Mouse (Mus musculus) lung, postnatal 14 days (tissue): Measurements from ENCODE around the gene Zfp652.
"Not testable (repeated sequence)": the region's sequence is repeated elsewhere in the genome, so short reads cannot be mapped to it uniquely, and the experiment has no call there.

ENCODE experiments used
- DNase-seq: peaks from one replicate; pipeline ENCODE4 v3.0.0; 2021

Zfp652 gene

DNA sequence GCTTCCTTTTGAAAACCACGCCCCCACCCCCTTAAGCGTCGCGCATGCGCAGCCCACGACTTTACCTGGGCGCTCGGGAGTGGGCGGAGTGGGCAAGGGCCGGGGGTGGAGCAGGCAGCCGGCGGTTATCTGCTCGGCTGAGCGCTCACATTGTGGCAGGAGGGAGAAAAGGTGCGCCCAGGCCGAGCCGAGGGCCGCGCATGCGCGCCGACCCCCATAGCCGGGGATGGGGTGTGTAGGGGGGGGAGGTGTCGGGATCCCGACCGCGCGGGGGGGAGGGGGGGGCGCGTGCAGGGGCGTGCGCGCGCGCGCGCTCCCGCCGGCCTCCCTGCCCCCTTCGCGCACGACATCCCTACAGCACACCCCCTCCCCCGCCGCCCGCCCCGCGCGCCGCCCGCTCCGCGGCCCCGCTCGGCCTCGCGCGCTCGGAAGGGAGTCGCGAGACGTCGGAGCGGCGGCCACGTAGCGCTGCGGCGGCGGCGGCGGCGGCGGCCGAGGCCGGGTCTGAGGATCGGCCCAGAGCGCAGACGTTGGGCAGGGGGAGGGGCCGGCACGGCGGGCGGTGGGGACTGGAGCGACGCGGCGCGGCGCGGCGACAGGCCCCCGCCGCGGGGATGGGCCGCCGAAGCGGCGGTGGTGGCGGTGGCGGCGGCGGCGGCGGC, at the start of gene Zfp652:
Zfp652 (plus strand) TSS at position 111 of the 662 bp plus-strand sequence.
- peak; percentile 88 for DNase-seq

DNA sequence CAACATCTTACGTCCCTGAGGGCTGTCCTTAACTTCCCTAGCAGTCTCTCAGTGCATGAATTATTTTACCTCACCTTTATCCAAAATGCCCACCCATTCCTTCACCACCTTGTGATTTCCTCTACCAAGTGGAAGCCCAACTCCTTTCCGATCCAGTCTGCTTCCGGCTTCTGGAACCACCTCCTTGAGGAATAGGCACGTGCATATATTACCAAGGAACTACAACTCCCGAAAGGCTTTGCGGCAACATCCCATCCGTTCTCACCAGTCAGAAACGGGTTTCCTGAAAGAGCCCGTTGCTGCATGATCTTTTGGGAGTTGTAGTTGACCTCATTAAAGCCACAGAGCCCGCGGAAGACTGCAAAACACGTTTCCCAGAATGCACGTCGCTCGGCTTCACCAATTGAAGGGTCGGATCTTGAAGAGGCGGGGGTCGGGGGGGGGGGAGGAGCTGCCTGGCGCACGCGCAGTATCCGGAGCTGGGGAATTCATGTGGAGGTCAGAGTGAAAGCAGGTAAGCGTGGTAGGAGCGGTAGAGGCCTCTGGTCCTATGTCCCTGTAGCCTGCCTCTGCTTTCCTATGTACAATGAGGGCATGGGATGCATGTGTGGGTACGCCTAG, 45.8 kb upstream of the Zfp652 start, which contains the start of gene Phb:
Phb (plus strand) TSS at position 429 of the 621 bp plus-strand sequence.
- DNase-seq = peak; percentile 93

DNA sequence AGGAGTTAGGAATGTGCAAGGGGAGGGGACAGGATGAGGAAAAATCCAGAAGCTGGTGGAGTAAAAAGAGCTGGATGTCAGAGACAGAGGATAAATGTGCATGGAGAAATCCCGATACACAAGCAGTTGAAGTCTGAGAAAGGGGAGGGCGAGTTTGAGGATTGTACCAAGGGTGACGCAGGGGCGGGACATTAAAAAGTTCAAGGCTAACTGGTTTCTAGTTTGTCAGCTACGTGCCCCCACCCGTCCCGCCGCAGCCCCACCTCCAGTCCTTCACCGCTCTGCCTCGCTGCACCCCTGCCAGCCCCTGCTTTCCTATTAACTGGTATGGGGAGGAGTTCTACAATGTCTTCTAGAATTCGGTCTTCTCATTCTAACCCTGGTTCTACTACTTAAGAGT, 45.3 kb upstream of the Zfp652 start:
- DNase-seq = no peak

DNA sequence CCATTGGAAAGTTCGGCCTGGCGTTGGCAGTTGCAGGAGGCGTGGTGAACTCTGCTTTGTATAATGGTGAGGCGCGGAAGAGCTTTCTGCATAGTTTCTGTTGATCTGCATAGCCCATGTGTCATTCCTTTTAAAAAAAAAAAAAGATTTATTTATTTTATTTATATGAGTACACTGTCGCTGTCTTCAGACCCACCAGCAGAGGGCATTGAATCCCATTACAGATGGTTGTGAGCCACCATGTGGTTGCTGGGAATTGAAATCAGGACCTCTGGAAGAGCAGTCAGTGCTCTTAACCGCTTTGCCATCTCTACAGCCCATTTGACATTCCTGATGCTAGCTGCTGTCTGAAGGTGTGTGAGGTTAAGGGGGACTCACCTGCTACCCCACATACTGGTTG, 44.4 kb upstream of the Zfp652 start:
- DNase-seq = not testable (repeated sequence)

DNA sequence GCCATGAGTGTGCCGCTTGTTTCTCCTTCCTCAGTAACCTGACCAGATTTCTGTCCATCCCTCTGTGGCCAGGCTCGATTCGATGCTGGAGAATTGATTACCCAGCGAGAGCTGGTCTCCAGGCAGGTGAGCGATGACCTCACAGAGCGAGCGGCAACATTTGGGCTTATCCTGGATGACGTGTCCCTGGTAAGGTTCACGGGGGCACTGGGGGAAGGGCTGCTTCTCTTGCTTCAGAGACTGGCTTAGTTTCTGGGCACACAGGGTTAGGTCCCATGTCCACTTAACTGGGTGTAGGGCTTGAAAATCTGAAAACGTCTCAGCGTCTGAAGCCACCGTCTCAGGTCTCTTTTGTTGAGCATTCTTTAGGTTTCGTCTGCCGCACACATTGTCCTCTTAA, 37.0 kb upstream of the Zfp652 start:
- no peak for DNase-seq

DNA sequence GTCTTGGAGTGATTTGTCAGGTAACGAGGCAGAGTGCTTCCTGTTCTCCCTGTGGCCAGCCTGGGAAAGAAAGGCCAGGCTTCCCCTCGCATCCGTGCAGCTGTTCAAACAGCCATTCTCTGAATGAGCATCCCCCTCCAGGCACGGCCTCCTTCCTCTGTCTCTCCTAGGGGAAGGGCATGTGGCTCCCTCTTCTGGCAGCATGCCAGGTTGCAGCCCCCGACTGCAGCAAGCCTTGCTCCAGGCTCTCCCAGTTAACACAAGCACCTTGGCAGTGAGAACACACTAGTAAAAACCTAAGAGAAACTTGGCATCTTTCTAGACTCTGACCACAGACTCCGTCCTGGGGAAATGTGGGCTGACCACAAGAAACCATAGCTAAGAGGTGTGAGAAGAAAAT, 36.2 kb upstream of the Zfp652 start:
- DNase-seq = peak; percentile 58

DNA sequence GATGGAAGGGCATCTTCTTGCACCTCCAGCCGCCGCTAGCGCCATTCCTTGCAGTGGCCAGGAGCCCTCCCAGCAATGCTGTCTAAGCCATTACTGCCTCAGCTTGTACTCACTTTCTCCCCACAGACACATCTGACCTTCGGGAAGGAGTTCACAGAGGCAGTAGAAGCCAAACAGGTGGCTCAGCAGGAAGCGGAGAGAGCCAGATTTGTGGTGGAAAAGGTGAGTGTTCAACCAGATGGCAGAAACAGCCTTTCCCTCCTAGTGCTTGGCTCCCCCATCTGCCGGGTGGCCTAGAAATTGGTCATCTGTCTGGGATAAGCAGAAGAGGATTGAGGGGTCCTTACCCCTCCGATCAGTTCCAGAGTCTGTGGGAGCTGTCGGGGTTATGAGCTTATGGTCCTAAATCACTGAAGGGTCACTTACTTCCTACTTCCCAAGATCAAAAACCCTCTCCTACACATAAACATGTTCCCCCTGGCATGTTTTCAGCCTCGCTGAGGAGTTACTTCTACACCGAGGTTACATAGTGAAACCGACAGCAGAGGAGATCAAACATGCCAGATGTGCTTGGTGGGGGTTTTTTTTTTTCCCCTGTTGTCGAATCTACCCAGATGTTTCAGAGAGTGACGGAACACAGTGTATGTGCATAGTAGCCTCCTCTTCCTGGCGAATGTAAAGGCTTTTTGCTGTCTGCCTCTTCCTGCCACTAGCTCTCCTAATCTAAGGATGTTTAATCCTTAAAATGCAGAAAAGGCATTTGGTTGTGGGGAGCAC, 34.4 kb upstream of the Zfp652 start:
- no peak for DNase-seq

DNA sequence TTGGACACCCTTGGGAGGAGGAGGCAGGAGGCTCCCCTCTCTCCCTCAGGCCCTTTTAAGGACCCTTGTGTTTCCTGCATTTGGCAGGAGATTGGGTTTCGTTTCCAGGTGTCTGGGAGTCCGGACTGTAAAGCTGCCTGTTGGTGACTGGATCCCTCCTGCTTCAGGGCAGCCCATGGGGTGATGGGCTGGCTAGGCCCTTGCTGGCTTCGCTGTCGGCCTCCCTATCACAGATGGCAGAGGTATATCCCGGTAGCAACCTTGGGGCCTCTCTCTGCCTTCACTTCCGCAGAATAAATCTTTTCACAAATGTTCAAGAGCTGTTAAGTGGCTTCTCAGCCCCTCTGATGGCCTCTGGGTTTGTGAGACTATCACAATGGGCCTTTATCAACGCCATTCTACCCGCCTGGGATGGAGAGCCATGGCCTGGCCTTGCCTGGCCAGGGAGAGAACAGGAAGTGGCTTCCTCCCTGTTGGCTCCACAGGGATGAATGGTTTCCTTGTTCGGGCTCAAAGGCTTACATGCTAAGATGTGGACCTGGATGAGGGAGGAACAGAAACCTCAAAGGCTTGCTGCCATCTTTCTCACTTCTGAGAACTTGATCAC, 30.4 kb upstream of the Zfp652 start:
- no peak for DNase-seq

DNA sequence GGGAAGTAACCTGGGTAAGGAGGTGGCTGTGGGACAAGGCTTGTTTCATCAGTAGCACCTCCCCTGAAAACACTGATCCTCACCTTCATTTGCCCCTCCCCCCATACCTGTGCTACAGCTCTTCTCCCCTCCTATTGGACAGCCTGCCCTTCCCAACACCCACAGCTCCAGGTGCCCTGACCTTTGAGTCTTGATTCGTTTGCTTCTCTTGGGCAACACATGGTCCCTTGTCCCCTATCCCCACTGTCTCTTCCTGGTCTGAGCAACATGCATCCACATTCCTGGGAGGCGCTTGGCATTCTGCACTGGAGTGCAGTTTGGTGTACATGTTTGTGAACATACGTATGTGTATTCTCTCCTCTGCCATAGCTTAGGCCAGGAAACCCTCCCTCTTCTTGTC, 29.5 kb upstream of the Zfp652 start:
- no peak for DNase-seq

DNA sequence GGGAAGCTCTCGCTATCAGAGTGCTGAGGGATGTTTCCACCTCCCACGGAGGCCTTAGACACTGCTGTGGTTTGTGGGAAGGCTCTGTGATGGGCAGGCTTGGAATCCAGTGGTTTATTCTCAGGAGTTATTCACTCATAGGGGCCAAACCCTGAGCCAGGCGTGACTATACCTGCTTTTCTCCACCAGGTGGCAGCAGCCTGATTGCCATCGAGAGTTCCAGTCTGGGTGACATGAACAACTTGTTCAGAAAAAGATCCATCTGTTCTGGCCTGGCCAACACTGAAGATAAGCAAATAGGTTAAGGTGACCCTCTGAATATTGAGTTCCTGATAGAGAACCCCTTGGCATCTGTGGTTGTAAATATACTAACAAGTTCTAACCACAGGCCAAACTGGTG, 26.4 kb upstream of the Zfp652 start:
- peak; percentile 83 for DNase-seq

DNA sequence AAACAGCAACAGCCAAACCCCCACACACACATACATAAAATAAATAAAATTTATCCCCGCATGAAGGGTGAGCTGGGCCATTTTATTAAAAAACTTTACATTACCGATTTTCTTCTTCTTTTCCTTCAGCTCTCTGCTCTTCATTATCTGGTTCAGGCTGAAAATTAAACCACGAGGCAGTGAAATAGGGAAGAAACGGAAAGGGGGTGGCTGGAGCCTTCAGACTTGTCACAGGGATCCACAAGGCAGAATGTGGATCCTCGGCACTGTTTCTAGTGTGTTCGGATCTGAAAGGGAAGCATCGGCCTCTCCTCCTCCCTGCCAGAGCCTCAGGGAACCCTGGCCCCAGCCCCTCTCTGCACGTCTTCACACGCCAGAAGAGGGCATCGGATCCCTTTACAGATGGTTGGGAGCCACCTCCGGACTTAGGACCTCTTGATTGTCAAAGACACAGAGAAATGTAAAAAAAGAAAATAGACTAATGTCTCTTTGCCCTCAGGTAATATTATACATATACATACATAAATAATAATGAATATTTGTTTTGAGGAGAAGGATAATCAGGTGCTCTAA, 25.3 kb upstream of the Zfp652 start:
- DNase-seq = no peak

DNA sequence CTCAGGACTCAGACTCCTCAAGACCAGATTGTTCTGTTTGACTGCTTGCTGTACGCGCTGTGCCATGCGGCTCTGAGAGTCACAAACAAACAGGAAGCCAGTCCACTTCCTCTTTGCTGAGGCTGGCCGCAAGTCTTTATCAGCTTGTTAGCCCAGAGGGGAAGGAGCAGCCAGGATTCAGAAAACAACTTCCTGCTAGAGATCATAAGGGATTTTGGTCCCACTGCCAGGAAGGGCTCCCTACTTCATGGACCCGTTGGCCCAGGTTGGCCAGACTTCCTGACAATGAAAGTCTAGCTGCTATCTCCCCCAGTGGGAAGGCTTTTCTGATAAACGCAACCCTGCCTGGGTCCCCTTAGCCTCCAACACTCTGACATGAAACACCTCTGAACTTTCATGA, 24.0 kb upstream of the Zfp652 start:
- DNase-seq = peak; percentile 57

DNA sequence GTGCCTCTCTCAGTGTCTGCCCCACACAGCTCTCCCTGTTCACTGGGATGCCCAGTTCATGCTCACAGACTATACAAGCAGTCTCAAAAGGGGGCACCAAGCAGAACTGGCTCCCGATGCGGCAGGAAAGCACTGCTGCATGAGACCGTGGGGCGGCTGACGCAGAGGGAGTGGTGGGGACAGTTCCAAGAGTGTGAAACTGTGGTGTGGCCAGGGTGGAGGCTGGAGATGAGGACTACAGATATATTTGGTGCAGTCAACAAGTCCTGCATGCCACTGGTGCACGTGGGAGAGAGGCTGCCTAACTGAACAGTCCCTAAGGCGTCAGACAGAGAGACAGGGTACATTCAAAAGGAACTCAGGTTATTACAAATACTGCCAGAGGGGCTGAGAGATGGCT, 23.5 kb upstream of the Zfp652 start:
- DNase-seq = peak; percentile 31

DNA sequence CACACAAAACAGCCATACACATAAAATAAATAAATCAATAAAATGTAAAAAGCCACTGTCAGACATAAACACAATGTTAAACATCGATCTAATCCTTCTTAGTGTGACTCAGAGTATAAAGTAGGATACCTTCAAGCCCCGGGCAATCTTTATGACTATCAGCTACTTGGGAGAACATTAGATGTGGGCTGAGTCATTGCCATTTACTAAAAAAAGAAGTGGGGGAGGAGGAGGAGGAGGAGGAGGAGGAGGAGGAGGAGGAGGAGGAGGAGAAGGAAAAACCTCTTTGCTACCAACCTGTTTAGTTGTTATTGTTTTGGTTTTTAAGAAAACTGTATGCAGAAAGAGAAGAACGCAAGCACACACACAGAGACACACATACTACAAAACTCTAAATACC, 22.9 kb upstream of the Zfp652 start:
- DNase-seq = no peak

DNA sequence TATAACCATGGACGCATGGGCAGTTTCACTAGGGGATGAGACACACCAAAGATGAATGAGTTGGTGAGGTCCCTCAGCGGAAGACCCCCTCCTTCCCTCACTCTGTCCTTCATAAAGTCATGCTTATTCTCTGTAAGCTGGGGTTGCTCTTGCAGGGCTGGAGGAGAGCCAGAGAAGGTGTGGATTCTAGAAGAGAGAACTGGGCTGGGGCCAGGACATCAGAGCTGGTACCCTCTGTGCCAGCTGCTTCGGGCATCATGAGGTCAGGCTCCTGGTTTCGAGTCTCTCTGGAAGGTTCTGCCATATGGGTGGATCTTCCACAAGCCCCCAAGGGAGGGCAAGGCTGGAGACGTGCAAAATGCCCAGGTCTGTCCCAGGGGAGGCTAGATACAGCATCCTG, 13.9 kb upstream of the Zfp652 start:
- no peak for DNase-seq

DNA sequence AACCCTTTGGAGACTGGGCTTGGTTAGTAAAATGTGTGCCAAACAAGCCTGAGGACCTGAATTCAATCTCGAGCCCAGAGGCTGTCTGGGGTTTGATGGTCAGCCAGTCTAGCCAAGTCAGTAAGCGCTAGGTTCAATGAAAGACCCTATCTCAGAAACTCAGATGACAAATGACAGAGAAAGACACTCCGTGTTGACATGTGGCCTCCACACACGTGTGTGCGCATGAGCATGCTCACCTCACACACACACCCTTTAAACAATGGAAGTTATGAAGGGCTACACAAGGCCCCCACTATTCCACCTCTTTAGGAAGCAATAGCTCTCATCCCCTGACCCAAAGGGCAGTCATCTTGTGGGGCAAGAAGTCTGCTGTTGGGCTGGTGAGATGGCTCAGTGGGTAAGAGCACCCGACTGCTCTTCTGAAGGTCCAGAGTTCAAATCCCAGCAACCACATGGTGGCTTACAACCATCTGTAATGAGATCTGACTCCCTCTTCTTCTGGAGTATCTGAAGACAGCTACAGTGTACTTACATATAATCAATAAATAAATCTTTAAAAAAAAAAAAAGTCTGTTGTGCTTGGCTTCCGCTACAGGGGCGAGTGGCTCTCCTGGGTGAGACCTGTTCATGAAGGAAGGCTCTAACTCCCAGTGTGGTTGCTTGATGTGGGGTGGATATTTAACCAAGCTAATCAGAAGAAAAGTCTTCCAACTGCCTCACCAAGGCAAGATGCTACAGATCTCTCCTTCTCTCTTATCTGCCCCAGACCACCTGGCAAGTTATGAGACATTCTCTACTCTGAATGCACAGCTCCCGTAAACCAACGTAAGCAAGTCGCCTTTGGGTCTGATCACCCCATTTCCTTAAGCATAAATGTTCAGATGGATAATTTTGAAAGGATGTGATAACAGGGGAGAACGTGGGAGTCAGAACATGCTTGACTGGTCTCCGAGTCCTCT, 11.4 kb upstream of the Zfp652 start:
- no peak for DNase-seq

DNA sequence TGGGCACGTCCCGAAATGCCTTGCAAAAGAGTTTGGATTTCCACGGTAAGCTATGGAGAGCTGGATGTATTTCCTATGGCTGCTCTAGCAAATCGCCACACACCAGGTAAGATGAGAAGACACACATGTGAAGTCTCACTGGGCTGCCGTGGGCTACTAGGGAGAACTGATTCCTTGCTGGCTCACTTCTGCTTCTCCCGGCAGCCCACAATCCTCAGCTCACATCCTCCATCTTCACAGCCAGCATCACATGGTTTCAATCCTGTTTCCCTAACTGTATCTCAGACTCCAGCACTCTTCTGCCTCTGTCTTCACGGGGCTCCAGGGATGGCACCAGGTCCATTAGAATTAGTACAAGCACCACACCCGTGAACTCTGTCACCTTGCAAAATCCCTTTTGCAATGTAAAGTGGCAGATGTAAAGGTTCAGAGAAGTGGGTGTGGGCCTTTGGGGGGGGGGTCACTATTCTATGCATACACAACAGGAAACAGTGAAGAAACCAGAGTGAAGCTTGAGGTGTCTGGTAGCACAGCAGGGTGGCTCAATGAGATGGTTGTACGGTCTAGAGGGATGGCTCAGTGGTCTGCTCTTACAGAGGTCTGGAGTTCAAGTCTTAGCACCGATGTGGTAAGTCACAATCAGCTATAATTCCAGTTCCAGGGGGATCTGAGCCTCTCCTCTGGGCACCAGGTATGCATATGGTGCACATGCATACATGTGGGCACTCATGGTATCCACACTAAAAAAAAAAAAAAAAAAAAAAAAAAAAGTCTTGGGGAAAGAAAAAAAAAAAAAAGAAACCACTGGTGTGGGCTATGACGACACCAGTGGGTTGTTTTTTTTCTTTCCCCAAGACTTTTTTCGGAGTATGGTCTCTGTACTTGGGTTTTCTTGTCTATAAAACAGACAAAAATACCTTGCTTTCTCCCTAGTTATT, 8.2 kb upstream of the Zfp652 start:
- DNase-seq = no peak

DNA sequence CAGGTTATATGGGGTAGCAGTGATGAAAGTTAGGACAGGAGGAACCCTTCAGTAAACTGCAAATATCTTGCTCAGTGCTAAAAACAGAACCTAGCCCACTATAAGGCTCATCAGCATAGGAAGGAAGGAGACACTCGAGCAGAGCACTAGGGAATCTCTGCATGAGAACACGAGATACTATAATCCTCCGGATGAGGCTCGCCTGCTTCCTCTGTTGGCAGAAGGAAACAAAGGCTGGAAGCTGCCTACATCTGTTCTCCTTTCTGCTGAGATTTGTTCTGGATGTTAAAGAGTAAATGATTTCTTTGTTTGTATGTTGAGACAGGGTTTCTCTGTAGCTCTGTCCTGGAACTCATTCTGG, 7.5 kb upstream of the Zfp652 start:
- no peak for DNase-seq

DNA sequence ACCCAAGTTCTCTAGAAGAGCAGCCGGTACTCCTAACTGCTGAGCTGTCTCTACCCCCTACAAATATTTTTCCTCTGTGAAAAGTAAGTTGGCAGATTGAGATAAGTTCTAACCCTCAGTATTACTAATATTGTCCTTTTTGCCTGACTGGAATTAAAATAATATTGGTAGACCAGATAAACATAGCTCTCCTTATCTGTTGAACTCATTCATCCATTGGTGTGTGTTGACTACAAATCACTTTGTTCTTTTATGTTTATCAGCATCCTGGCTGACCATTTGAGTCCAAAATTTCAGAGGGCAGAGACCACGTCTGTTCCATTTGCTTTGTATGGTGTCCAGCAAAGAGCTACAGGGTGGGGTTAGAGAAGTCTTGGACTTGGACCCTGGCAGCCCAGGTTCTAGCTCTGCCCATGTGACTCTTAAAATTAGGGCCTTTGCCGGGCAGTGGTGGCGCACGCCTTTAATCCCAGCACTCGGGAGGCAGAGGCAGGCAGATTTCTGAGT, 2.9 kb upstream of the Zfp652 start:
- no peak for DNase-seq

DNA sequence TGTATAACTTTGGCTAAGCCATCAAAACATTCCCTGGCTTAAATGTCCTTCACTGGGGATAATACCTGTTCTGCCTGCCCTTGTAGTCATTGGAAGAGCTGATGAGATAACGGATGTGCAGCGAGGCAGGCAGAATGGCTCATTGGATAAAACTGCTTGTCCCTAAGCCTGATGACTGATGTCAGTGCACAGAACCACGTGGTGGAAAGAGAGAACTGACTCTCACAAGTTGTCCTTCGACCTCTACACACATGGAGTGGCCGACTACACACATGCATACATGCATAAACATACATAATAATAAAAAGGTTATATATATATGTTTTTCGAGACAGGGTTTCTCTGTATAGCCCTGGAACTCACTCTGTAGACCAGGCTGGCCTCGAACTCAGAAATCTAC, 2.0 kb upstream of the Zfp652 start:
- DNase-seq = no peak

DNA sequence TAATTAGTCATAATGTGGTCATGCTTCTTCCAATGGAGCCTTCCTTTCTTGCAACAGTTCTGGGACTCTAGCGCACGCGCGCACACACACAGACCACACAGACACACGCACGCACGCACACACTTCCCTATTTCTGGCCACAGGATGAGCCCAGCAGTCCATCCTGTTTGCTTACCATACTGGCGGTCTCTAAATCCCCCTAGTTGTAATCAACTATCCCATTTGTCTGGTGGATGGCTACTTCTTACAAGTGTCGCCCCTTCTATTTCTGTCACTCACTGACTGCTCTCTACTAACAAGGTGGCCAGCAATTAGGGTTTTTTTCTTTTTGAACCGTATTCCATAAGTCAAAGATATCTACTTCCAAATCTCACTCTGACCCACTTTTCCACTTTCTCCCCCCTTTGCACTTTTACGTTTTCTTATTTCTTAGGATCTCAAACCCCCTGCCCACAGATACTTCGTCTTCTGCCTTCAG, 349 bp upstream of the Zfp652 start:
- peak; percentile 27 for DNase-seq
